Mouse (Mus musculus): ENCODE measurements around the gene Prpf4. TPM values are rescaled to one million over a fixed set of nuclear protein-coding genes. Genes with fewer than 3 reads are reported as not detected.

Prpf4 gene
- polyA plus RNA-seq, 1 experiment from 2014 or later = 31.8 TPM

Other genes starting within 250 kb of the Prpf4 start
- 15.5 and 21.8 TPM in 2 replicates for gene Zfp37, start 177.8 kb upstream of the Prpf4 start, polyA plus RNA-seq (2016; fragmentation: Nextera tagmentation; extraction: Ambion mirVana)
- 11.7 and 14.0 TPM in 2 replicates for gene Slc31a2, start 146.2 kb upstream of the Prpf4 start, polyA plus RNA-seq (2016; fragmentation: Nextera tagmentation; extraction: Ambion mirVana)
- 23.2 and 24.6 TPM in 2 replicates for gene Fkbp15, start 48.2 kb upstream of the Prpf4 start, polyA plus RNA-seq (2016; fragmentation: Nextera tagmentation; extraction: Ambion mirVana)
- gene Slc31a1, start 48.1 kb upstream of the Prpf4 start, polyA plus RNA-seq (2016; fragmentation: Nextera tagmentation; extraction: Ambion mirVana) = 42.8 and 48.6 TPM in 2 replicates
- 208 and 226 TPM in 2 replicates for gene Cdc26, start 155 bp upstream of the Prpf4 start, polyA plus RNA-seq (2016; fragmentation: Nextera tagmentation; extraction: Ambion mirVana)
- gene Rnf183, start 26.5 kb downstream of the Prpf4 start, polyA plus RNA-seq (2016; fragmentation: Nextera tagmentation; extraction: Ambion mirVana) = not detected in 2 replicates
- gene Wdr31, start 62.1 kb downstream of the Prpf4 start, polyA plus RNA-seq (2016; fragmentation: Nextera tagmentation; extraction: Ambion mirVana) = 9.6 and 11.1 TPM in 2 replicates
- gene Bspry, start 71.3 kb downstream of the Prpf4 start, polyA plus RNA-seq (2016; fragmentation: Nextera tagmentation; extraction: Ambion mirVana) = 1.1 and 1.5 TPM in 2 replicates
- 13.2 and 13.4 TPM in 2 replicates for gene Hdhd3, start 94.7 kb downstream of the Prpf4 start, polyA plus RNA-seq (2016; fragmentation: Nextera tagmentation; extraction: Ambion mirVana)
- gene Alad, start 111.1 kb downstream of the Prpf4 start, polyA plus RNA-seq (2016; fragmentation: Nextera tagmentation; extraction: Ambion mirVana) = 75.9 and 80.4 TPM in 2 replicates
- gene Pole3, start 116.3 kb downstream of the Prpf4 start, polyA plus RNA-seq (2016; fragmentation: Nextera tagmentation; extraction: Ambion mirVana) = 95.3 and 96.9 TPM in 2 replicates
- gene 4933430I17Rik, start 116.6 kb downstream of the Prpf4 start, polyA plus RNA-seq (2016; fragmentation: Nextera tagmentation; extraction: Ambion mirVana) = 0.73 and 0.93 TPM in 2 replicates
- gene Rgs3, start 151.1 kb downstream of the Prpf4 start, polyA plus RNA-seq (2016; fragmentation: Nextera tagmentation; extraction: Ambion mirVana) = 38.7 and 43.3 TPM in 2 replicates

All from limb, embryonic 12.5 days (tissue).